Mouse (Mus musculus): ENCODE results near the gene Tdgf1. TPM values are rescaled to one million over a fixed set of nuclear protein-coding genes. Genes with fewer than 3 reads are reported as not detected.

The Tdgf1 gene
- 904 and 1,760 TPM in 2 replicates for total RNA-seq (2012; rRNA removed)

- peak within 1 kb of the TSS; percentile 89 for H3K9ac ChIP-seq (ENCODE audit: insufficient read depth, low read depth, low read length, poor library complexity, severe bottlenecking)
- in situ Hi-C loops (cut with MboI; ENCODE audit: low sequenced_read_pairs in 2 of 2, unreplicated experiment in 2 of 2) = no loop called here
- H3K4me3 ChIP-seq (ENCODE audit: insufficient read depth in 1 of 2, low read depth in 1 of 2, low read length in 2 of 2, poor library complexity in 1 of 2, severe bottlenecking in 1 of 2) = peak within 1 kb of the TSS; percentile 69 to 83
- H3K36me3 ChIP-seq (ENCODE audit: control insufficient read depth, insufficient read depth, low read length, poor library complexity, severe bottlenecking) = peaks cover 31% of the 10 kb centered on the region
- peak; percentile 74 for DNase-seq (ENCODE audit: low read depth, low spot score)
- no peaks in the 10 kb centered on the region for H3K9me3 ChIP-seq (ENCODE audit: control insufficient read depth, insufficient read depth, low read depth, low read length)
- H3K27ac ChIP-seq (ENCODE audit: insufficient read depth, low read depth, low read length, poor library complexity, severe bottlenecking) = peak within 1 kb of the TSS; percentile 100
- peaks cover 6 to 7% of the 10 kb centered on the region in 2 experiments; a peak in 2 of 4 replicates for H3K4me1 ChIP-seq (ENCODE audit: control insufficient read depth in 2 of 2, insufficient read depth in 2 of 2, low read length in 2 of 2, poor library complexity in 1 of 2)
- no peak for TF ChIP-seq MAFK (IDR thresholded peaks at IDR 0.05; ENCODE audit: insufficient read depth, low read depth, low read length)
- no peak for TF ChIP-seq ZNF384 (IDR thresholded peaks at IDR 0.05; ENCODE audit: low read depth, low read length)
- TF ChIP-seq ZC3H11A (IDR thresholded peaks at IDR 0.05; ENCODE audit: borderline replicate concordance, low read depth, low read length) = no peak
- no peak for TF ChIP-seq HCFC1 (IDR thresholded peaks at IDR 0.05; ENCODE audit: borderline replicate concordance, insufficient read depth, low read length)
- TF ChIP-seq CHD2 (IDR thresholded peaks at IDR 0.05; ENCODE audit: low read depth, low read length) = no peak
These were observed at the start of gene Tdgf1 for GRCm38 (mm10) chr9:110945926-110946325. Tdgf1 (minus strand) TSS chr9:110946158.

- in situ Hi-C loops (cut with MboI; ENCODE audit: low sequenced_read_pairs in 2 of 2, unreplicated experiment in 2 of 2) = no loop called here
- peak; percentile 92 for DNase-seq (ENCODE audit: low read depth, low spot score)
- Histone ChIP-seq H3K4me1 (ENCODE audit: control insufficient read depth in 2 of 2, insufficient read depth in 2 of 2, low read length in 2 of 2, poor library complexity in 1 of 2) (peaks cover 0 to 14% of the 10 kb centered on the region in 2 experiments; a peak in 2 of 4 replicates), H3K27ac (ENCODE audit: insufficient read depth, low read depth, low read length, poor library complexity, severe bottlenecking) (peak overlapping the region; percentile 65; the same call in 1 of the 2 replicates), H3K9me3 (ENCODE audit: control insufficient read depth, insufficient read depth, low read depth, low read length) (no peaks in the 10 kb centered on the region), H3K9ac (ENCODE audit: insufficient read depth, low read depth, low read length, poor library complexity, severe bottlenecking) (peak overlapping the region; percentile 53; the same call in 1 of the 2 replicates), H3K36me3 (ENCODE audit: control insufficient read depth, insufficient read depth, low read length, poor library complexity, severe bottlenecking) (no peaks in the 10 kb centered on the region), H3K4me3 (ENCODE audit: insufficient read depth in 1 of 2, low read depth in 1 of 2, low read length in 2 of 2, poor library complexity in 1 of 2, severe bottlenecking in 1 of 2) (peak overlapping the region; percentile 27 to 49; a peak in 3 of 4 replicates)
- no peak for TF ChIP-seq CHD2 (IDR thresholded peaks at IDR 0.05; ENCODE audit: low read depth, low read length)
- peak; percentile 94 for TF ChIP-seq HCFC1 (IDR thresholded peaks at IDR 0.05; ENCODE audit: borderline replicate concordance, insufficient read depth, low read length)
These were observed 48.8 kb upstream of the Tdgf1 start for GRCm38 (mm10) chr9:110994716-110995172.

DNA sequence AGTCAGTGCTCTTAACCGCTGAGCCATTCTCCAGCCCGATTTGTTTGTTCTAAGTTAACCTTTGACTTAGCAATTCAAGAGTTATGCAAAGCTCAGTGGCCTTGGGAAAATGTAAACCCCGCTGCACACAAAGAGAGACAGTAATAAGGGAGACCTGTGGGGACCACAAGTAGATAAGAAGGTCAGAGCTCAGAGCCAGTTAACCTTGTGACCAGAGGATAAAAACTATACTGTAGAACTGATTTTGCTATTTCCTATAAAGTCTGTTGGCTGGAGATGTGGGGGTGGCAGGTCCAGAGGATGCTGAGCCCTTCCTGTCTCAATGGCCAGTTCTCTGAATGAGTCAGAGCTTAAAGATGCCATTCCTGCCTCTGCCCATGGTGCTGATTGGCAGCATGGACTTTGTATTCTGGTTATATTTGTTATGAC lies 47.3 kb upstream of the Tdgf1 start:
- DNase-seq (ENCODE audit: low read depth, low spot score) = no peak
- Histone ChIP-seq H3K9ac (ENCODE audit: insufficient read depth, low read depth, low read length, poor library complexity, severe bottlenecking) (no peak overlapping the region), H3K4me3 (ENCODE audit: insufficient read depth in 1 of 2, low read depth in 1 of 2, low read length in 2 of 2, poor library complexity in 1 of 2, severe bottlenecking in 1 of 2) (no peak overlapping the region), H3K9me3 (ENCODE audit: control insufficient read depth, insufficient read depth, low read depth, low read length) (no peaks in the 10 kb centered on the region), H3K27ac (ENCODE audit: insufficient read depth, low read depth, low read length, poor library complexity, severe bottlenecking) (no peak overlapping the region), H3K36me3 (ENCODE audit: control insufficient read depth, insufficient read depth, low read length, poor library complexity, severe bottlenecking) (no peaks in the 10 kb centered on the region), H3K4me1 (ENCODE audit: control insufficient read depth in 2 of 2, insufficient read depth in 2 of 2, low read length in 2 of 2, poor library complexity in 1 of 2) (peaks cover 0 to 14% of the 10 kb centered on the region in 2 experiments; a peak in 2 of 4 replicates)
- in situ Hi-C loops (cut with MboI; ENCODE audit: low sequenced_read_pairs in 2 of 2, unreplicated experiment in 2 of 2) = no loop called here
- TF ChIP-seq CHD2 (IDR thresholded peaks at IDR 0.05; ENCODE audit: low read depth, low read length) (no peak), HCFC1 (IDR thresholded peaks at IDR 0.05; ENCODE audit: borderline replicate concordance, insufficient read depth, low read length) (no peak), ZC3H11A (IDR thresholded peaks at IDR 0.05; ENCODE audit: borderline replicate concordance, low read depth, low read length) (no peak), ZNF384 (IDR thresholded peaks at IDR 0.05; ENCODE audit: low read depth, low read length) (no peak), MAFK (IDR thresholded peaks at IDR 0.05; ENCODE audit: insufficient read depth, low read depth, low read length) (no peak)

- H3K9me3 ChIP-seq (ENCODE audit: control insufficient read depth, insufficient read depth, low read depth, low read length) = no peaks in the 10 kb centered on the region
- no peak within 1 kb of the TSS for H3K27ac ChIP-seq (ENCODE audit: insufficient read depth, low read depth, low read length, poor library complexity, severe bottlenecking)
- TF ChIP-seq ZC3H11A (IDR thresholded peaks at IDR 0.05; ENCODE audit: borderline replicate concordance, low read depth, low read length) (no peak), CHD2 (IDR thresholded peaks at IDR 0.05; ENCODE audit: low read depth, low read length) (no peak), ZNF384 (IDR thresholded peaks at IDR 0.05; ENCODE audit: low read depth, low read length) (no peak), MAFK (IDR thresholded peaks at IDR 0.05; ENCODE audit: insufficient read depth, low read depth, low read length) (no peak), HCFC1 (IDR thresholded peaks at IDR 0.05; ENCODE audit: borderline replicate concordance, insufficient read depth, low read length) (no peak)
- DNase-seq (ENCODE audit: low read depth, low spot score) = no peak
- in situ Hi-C loops (cut with MboI; ENCODE audit: low sequenced_read_pairs in 2 of 2, unreplicated experiment in 2 of 2) = no loop called here
- peaks cover 2 to 13% of the 10 kb centered on the region in 2 experiments for H3K4me1 ChIP-seq (ENCODE audit: control insufficient read depth in 2 of 2, insufficient read depth in 2 of 2, low read length in 2 of 2, poor library complexity in 1 of 2)
- H3K9ac ChIP-seq (ENCODE audit: insufficient read depth, low read depth, low read length, poor library complexity, severe bottlenecking) = no peak within 1 kb of the TSS
- H3K36me3 ChIP-seq (ENCODE audit: control insufficient read depth, insufficient read depth, low read length, poor library complexity, severe bottlenecking) = no peaks in the 10 kb centered on the region
- no peak within 1 kb of the TSS for H3K4me3 ChIP-seq (ENCODE audit: insufficient read depth in 1 of 2, low read depth in 1 of 2, low read length in 2 of 2, poor library complexity in 1 of 2, severe bottlenecking in 1 of 2)
These were observed 44.2 kb upstream of the Tdgf1 start, which contains the start of gene Rtp3 for GRCm38 (mm10) chr9:110990204-110990603. Rtp3 (minus strand) TSS chr9:110990583.
